Mouse (Mus musculus) liver, embryonic 14.5 days (tissue): Measurements from ENCODE around the gene Loxl3.

Source experiments
- CTCF ChIP-seq: IDR thresholded peaks from 2 replicates; pipeline ENCODE4 v1.5.1; 2016; ENCODE audit warnings: antibody characterized with exemption, low read depth, control low read depth
- EP300 ChIP-seq: IDR thresholded peaks from 2 replicates; pipeline ENCODE4 v1.6.1; 2016; ENCODE audit warnings: antibody characterized with exemption, low read depth

DNA sequence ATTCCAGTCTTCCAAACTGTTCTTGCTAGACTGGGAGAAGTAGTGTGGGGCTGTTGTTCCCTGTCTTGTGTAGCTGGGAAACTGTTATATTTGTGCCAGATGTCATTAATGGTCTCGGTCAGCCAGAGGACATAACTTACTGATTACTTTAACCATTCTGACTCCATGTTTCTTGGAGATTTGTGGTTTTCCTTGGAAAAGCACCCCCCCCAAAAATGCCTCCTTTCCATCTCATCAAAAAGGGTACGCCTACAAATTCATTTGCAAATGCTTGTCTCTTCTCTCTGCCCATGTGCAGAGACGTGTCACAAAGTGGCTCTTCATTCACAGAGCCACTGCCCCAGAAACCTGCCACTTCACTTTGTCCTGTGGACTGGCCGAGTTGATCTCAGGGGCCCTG lies 9.6 kb upstream of the Loxl3 start:
- TF ChIP-seq CTCF: no peak
- TF ChIP-seq EP300: no peak
